Mouse (Mus musculus) ES-E14 (cell line): Measurements from ENCODE around the gene Ppm1l. TPM values are rescaled to one million over a fixed set of nuclear protein-coding genes. Genes with fewer than 3 reads are reported as not detected.

Experiments used
- DNase-seq: peaks from one replicate; pipeline ENCODE4 v3.0.0-alpha.2; 2013; ENCODE audit warnings: low read depth, low spot score
- H3K27ac ChIP-seq: 2 replicates; pipeline ENCODE4 v1.5.1; 2012; ENCODE audit warnings: low read depth, mild to moderate bottlenecking, low read length, moderate library complexity, mixed read lengths; ENCODE audit not compliant: poor library complexity, insufficient read depth, severe bottlenecking
- H3K36me3 ChIP-seq: 2 replicates; pipeline ENCODE4 v1.6.1; 2012; ENCODE audit warnings: mild to moderate bottlenecking, low read length, moderate library complexity, mixed read lengths; ENCODE audit not compliant: control insufficient read depth, poor library complexity, insufficient read depth, severe bottlenecking
- H3K4me1 ChIP-seq, 2 experiments: fragments of 150-350 bp in 1 of 2; sonication (generic) in 1 of 2; 2 replicates each; pipeline ENCODE4 v1.6.1; 2012; ENCODE audit warnings: low read length in 2 of 2, mild to moderate bottlenecking in 1 of 2, mixed read lengths in 1 of 2; ENCODE audit not compliant: control insufficient read depth in 2 of 2, insufficient read depth in 2 of 2, poor library complexity in 1 of 2
- H3K4me3 ChIP-seq, 2 experiments: fragments of 150-350 bp in 1 of 2; sonication (generic) in 1 of 2; 2 replicates each; pipeline ENCODE4 v1.5.1; 2012; ENCODE audit warnings: low read length in 2 of 2, low read depth in 1 of 2, mild to moderate bottlenecking in 1 of 2, mixed read lengths in 1 of 2; ENCODE audit not compliant: insufficient read depth in 1 of 2, poor library complexity in 1 of 2, severe bottlenecking in 1 of 2
- H3K9ac ChIP-seq: 2 replicates; pipeline ENCODE4 v1.6.1; 2012; ENCODE audit warnings: low read depth, mild to moderate bottlenecking, low read length, mixed read lengths; ENCODE audit not compliant: poor library complexity, insufficient read depth, severe bottlenecking
- H3K9me3 ChIP-seq: fragments of 150-350 bp; sonication (generic); 2 replicates; pipeline ENCODE4 v1.6.1; 2012; ENCODE audit warnings: low read depth, mild to moderate bottlenecking, low read length; ENCODE audit not compliant: control insufficient read depth, insufficient read depth
- CHD2 ChIP-seq: IDR thresholded peaks from 2 replicates; pipeline ENCODE4 v1.6.1; 2014; ENCODE audit warnings: mild to moderate bottlenecking, low read depth, low read length, inconsistent platforms
- HCFC1 ChIP-seq: IDR thresholded peaks from 2 replicates; pipeline ENCODE4 v1.6.1; 2012; ENCODE audit warnings: low read length, inconsistent platforms, borderline replicate concordance; ENCODE audit not compliant: insufficient read depth
- MAFK ChIP-seq: IDR thresholded peaks from 2 replicates; pipeline ENCODE4 v1.6.1; 2014; ENCODE audit warnings: mild to moderate bottlenecking, low read depth, low read length, inconsistent platforms; ENCODE audit not compliant: insufficient read depth
- ZC3H11A ChIP-seq: IDR thresholded peaks from 2 replicates; pipeline ENCODE4 v1.6.1; 2012; ENCODE audit warnings: low read depth, mild to moderate bottlenecking, inconsistent platforms, low read length, borderline replicate concordance
- ZNF384 ChIP-seq: IDR thresholded peaks from 2 replicates; pipeline ENCODE4 v1.6.1; 2012; ENCODE audit warnings: low read depth, low read length, inconsistent platforms
- in situ Hi-C, 2 experiments: fragments of 600-800 bp; cut with MboI; formaldehyde crosslinking; loops; one replicate each; pipeline ENCODE4 v1.15.1; 2025; ENCODE audit warnings: low sequenced_read_pairs in 2 of 2, inconsistent platforms in 1 of 2; ENCODE audit not compliant: unreplicated experiment in 2 of 2
- total RNA-seq: library from RNA; depleted of rRNA; stranded (reverse); fragments of 300-350 nt; gene quantifications from 2 replicates; pipeline ENCODE4 v1.2.3, GENCODE M21; 2012; rRNA removed

Gene Ppm1l
- 5.2 and 5.6 TPM in 2 replicates for total RNA-seq

GRCm38 (mm10) chr3:69316391-69317195, at the start of gene Ppm1l:
TSS of gene Ppm1l (plus strand) at chr3:69316861.
- Histone ChIP-seq H3K9ac (peak within 1 kb of the TSS; percentile 90), H3K4me1 (peaks cover 2% of the 10 kb centered on the region in 2 experiments), H3K9me3 (no peaks in the 10 kb centered on the region), H3K27ac (peak within 1 kb of the TSS; percentile 75), H3K4me3 (peak within 1 kb of the TSS; percentile 80 to 97), H3K36me3 (no peaks in the 10 kb centered on the region)
- in situ Hi-C loops, result no loop called here
- DNase-seq, result peak; percentile 90
- 0 out of 2 replicates have a peak, but pooled peaks have one; percentile 19 for TF ChIP-seq ZC3H11A
- TF ChIP-seq HCFC1, result no peak

GRCm38 (mm10) chr3:69271812-69272211, 44.8 kb upstream of the Ppm1l start:
- Histone ChIP-seq H3K9me3 (no peaks in the 10 kb centered on the region), H3K9ac (no peak overlapping the region), H3K4me1 (no peaks in the 10 kb centered on the region), H3K27ac (no peak overlapping the region), H3K4me3 (no peak overlapping the region), H3K36me3 (no peaks in the 10 kb centered on the region)
- TF ChIP-seq CHD2 (no peak), HCFC1 (no peak), ZNF384 (no peak), MAFK (no peak), ZC3H11A (no peak)
- in situ Hi-C loops, result loop anchor here in 1 of 2 experiments (25.0 kb wide), 1 partner anchor 215 kb away; no protein-coding TSS in a partner anchor
- no peak for DNase-seq

GRCm38 (mm10) chr3:69274018-69274663, 42.5 kb upstream of the Ppm1l start:
- H3K9ac ChIP-seq, result no peak overlapping the region
- in situ Hi-C loops, result loop anchor here in 1 of 2 experiments (25.0 kb wide), 1 partner anchor 213 kb away; no protein-coding TSS in a partner anchor
- DNase-seq, result no peak
- no peak overlapping the region for H3K27ac ChIP-seq
- TF ChIP-seq MAFK (no peak), CHD2 (no peak), ZC3H11A (no peak), ZNF384 (no peak), HCFC1 (no peak)
- no peak overlapping the region for H3K4me3 ChIP-seq
- H3K36me3 ChIP-seq, result no peaks in the 10 kb centered on the region
- H3K4me1 ChIP-seq, result no peaks in the 10 kb centered on the region
- no peaks in the 10 kb centered on the region for H3K9me3 ChIP-seq

- no peaks in the 10 kb centered on the region for H3K4me1 ChIP-seq
- no peak overlapping the region for H3K4me3 ChIP-seq
- no peak overlapping the region for H3K27ac ChIP-seq
- no peak overlapping the region for H3K9ac ChIP-seq
- no peaks in the 10 kb centered on the region for H3K9me3 ChIP-seq
- in situ Hi-C loops, result loop anchor here in 1 of 2 experiments (25.0 kb wide), 1 partner anchor 213 kb away; no protein-coding TSS in a partner anchor
- no peaks in the 10 kb centered on the region for H3K36me3 ChIP-seq
- DNase-seq, result no peak
- TF ChIP-seq ZNF384 (no peak), ZC3H11A (no peak), CHD2 (no peak), HCFC1 (no peak), MAFK (no peak)
Observed at GRCm38 (mm10) chr3:69274664-69275312, 41.9 kb upstream of the Ppm1l start.
